In genomic region chr4:119987376-119988087, GRCm38 (mm10) we compare ENCODE assay signal across 13 mouse cellular contexts.
DNase-seq lines count a peak whose midpoint lies in the region; ATAC-seq lines count a peak whose summit lies in the region.
"Had no signal": no experiment of that assay in that cellular context is flagged by ENCODE, and none has a peak within 500 bp of the region (broad histone marks: within the 10 kb centered on the region; RNA-seq: fewer than 3 reads in every experiment).

No protein-coding gene starts in this region.

- H3K9ac ChIP-seq in forebrain, embryonic 15.5 days (replicated peaks) = no peak overlapping the region
- H3K9ac ChIP-seq in forebrain, embryonic 12.5 days = no peak overlapping the region
- H3K9ac ChIP-seq: limb, embryonic 13.5 days had no signal

- H3K27me3 ChIP-seq in forebrain, embryonic 15.5 days = no peaks in the 10 kb centered on the region
- no peaks in the 10 kb centered on the region; the same call in 1 of the 2 replicates for H3K27me3 ChIP-seq in forebrain, embryonic 12.5 days
- H3K27me3 ChIP-seq in midbrain, embryonic 10.5 days (ENCODE audit: low read depth, poor library complexity, severe bottlenecking) = no peaks in the 10 kb centered on the region; the same call in 1 of the 2 replicates
- H3K27me3 ChIP-seq: limb, embryonic 13.5 days had no signal

- ATAC-seq in forebrain, embryonic 15.5 days (replicated peaks) = 0 out of 2 replicates have a peak, but pooled peaks have one; percentile 9
- no peak for ATAC-seq in forebrain, embryonic 12.5 days (ENCODE audit: low FRiP score)
- ATAC-seq: lung, postnatal 0 days had no signal

- peak overlapping the region; percentile 77 for H3K27ac ChIP-seq in forebrain, embryonic 15.5 days (replicated peaks)
- no peak overlapping the region for H3K27ac ChIP-seq in forebrain, embryonic 12.5 days
- peak overlapping the region; percentile 43; the same call in 1 of the 2 replicates for H3K27ac ChIP-seq in midbrain, embryonic 10.5 days (replicated peaks)
- H3K27ac ChIP-seq: limb, embryonic 13.5 days had no signal

- peak; percentile 46 for DNase-seq in embryo, embryonic 11 days
- no peak for DNase-seq in midbrain, embryonic 10.5 days (ENCODE audit: low spot score)
- DNase-seq in thymus, adult 18-20 months = peak; percentile 46 to 47
- DNase-seq in adrenal gland, adult 8-10 months = no peak
- DNase-seq in urinary bladder, adult 2 months (ENCODE audit: low spot score) = no peak
- DNase-seq in right cerebral cortex, postnatal 25 days = no peak
- DNase-seq: heart, adult 18-20 months; kidney, adult 11 months had no signal

- H3K4me3 ChIP-seq in forebrain, embryonic 15.5 days = no peak overlapping the region
- no peak overlapping the region for H3K4me3 ChIP-seq in forebrain, embryonic 12.5 days (replicated peaks)
- no peak overlapping the region for H3K4me3 ChIP-seq in midbrain, embryonic 10.5 days
- H3K4me3 ChIP-seq: erythroblast, embryonic 14.5 days; limb, embryonic 13.5 days had no signal

- no peak overlapping the region for H3K4me2 ChIP-seq in forebrain, embryonic 15.5 days (replicated peaks)
- no peak overlapping the region for H3K4me2 ChIP-seq in forebrain, embryonic 12.5 days
- H3K4me2 ChIP-seq: limb, embryonic 13.5 days had no signal

- H3K36me3 ChIP-seq in forebrain, embryonic 15.5 days = no peaks in the 10 kb centered on the region
- H3K36me3 ChIP-seq in forebrain, embryonic 12.5 days (replicated peaks) = no peaks in the 10 kb centered on the region
- no peaks in the 10 kb centered on the region for H3K36me3 ChIP-seq in midbrain, embryonic 10.5 days
- H3K36me3 ChIP-seq: limb, embryonic 13.5 days had no signal

- WGBS in forebrain, embryonic 15.5 days = 37% methylated on average over 4 of the region's 4 CpGs
- 45% methylated on average over 4 of the region's 4 CpGs for WGBS in forebrain, embryonic 12.5 days
- 49% methylated on average over 4 of the region's 4 CpGs for WGBS in midbrain, embryonic 10.5 days

- H3K4me1 ChIP-seq in forebrain, embryonic 15.5 days = peaks cover 22% of the 10 kb centered on the region
- H3K4me1 ChIP-seq in forebrain, embryonic 12.5 days = peaks cover 9% of the 10 kb centered on the region
- peaks cover 20% of the 10 kb centered on the region for H3K4me1 ChIP-seq in midbrain, embryonic 10.5 days

- H3K9me3 ChIP-seq in forebrain, embryonic 15.5 days = no peaks in the 10 kb centered on the region
- no peaks in the 10 kb centered on the region for H3K9me3 ChIP-seq in forebrain, embryonic 12.5 days
- no peaks in the 10 kb centered on the region for H3K9me3 ChIP-seq in midbrain, embryonic 10.5 days (replicated peaks)
- H3K9me3 ChIP-seq: limb, embryonic 13.5 days had no signal

Comparison
In these comparisons a context has a peak if more than half of its experiments do, and no peak if none do; other contexts are left out.
1. DNase-seq: peak in embryo, embryonic 11 days (single experiment) and thymus, adult 18-20 months (2 of 2); none in midbrain, embryonic 10.5 days (single experiment), adrenal gland, adult 8-10 months (single experiment), urinary bladder, adult 2 months (single experiment) and right cerebral cortex, postnatal 25 days (single experiment).